Mouse (Mus musculus) C2C12 (cell line): ENCODE data around the gene Elovl2. TPM values are rescaled to one million over a fixed set of nuclear protein-coding genes. Genes with fewer than 3 reads are reported as not detected.

Experiments used
- H3K27me3 ChIP-seq: one replicate; pipeline ENCODE4 v1.6.1; 2011; ENCODE audit not compliant: control insufficient read depth, insufficient read depth, insufficient read length
- H3K36me3 ChIP-seq: one replicate; pipeline ENCODE4 v1.6.1; 2011; ENCODE audit not compliant: control insufficient read depth, insufficient read depth
- H3K4me3 ChIP-seq: one replicate; pipeline ENCODE4 v1.5.1; 2011; ENCODE audit warnings: mild to moderate bottlenecking, control low read depth; ENCODE audit not compliant: poor library complexity, insufficient read depth, severe bottlenecking
- H3K79me2 ChIP-seq: one replicate; pipeline ENCODE4 v1.6.1; 2011; ENCODE audit not compliant: control insufficient read depth, insufficient read depth
- H3K79me3 ChIP-seq: one replicate; pipeline ENCODE4 v1.6.1; 2011; ENCODE audit warnings: low read depth, control low read depth
- H3ac ChIP-seq: one replicate; pipeline ENCODE3; 2011; ENCODE audit warnings: low read depth; ENCODE audit not compliant: control insufficient read depth, insufficient read length
- CEBPB ChIP-seq: IDR thresholded peaks from one replicate; pipeline ENCODE4 v1.6.1; 2011; ENCODE audit warnings: low read depth, mild to moderate bottlenecking, control low read depth, moderate library complexity
- CTCF ChIP-seq: IDR thresholded peaks from one replicate; pipeline ENCODE4 v1.5.1; 2011; ENCODE audit not compliant: control insufficient read depth, insufficient read depth, insufficient read length
- FOSL1 ChIP-seq: IDR thresholded peaks from one replicate; pipeline ENCODE4 v1.8.0; 2011; ENCODE audit warnings: mild to moderate bottlenecking, low read length; ENCODE audit not compliant: poor library complexity, insufficient read depth, severe bottlenecking
- MAX ChIP-seq: IDR thresholded peaks from one replicate; pipeline ENCODE4 v1.6.1; 2011; ENCODE audit warnings: mild to moderate bottlenecking, control low read depth
- MYOD1 ChIP-seq: IDR thresholded peaks from one replicate; pipeline ENCODE4 v1.6.1; 2011; ENCODE audit warnings: low read depth; ENCODE audit not compliant: control insufficient read depth, insufficient read length
- MYOG ChIP-seq: IDR thresholded peaks from one replicate; pipeline ENCODE4 v1.6.1; 2011; ENCODE audit not compliant: control insufficient read depth, insufficient read length; ENCODE audit errors: extremely low read depth
- USF1 ChIP-seq: IDR thresholded peaks from one replicate; pipeline ENCODE4 v1.6.1; 2011; ENCODE audit warnings: low read depth, mild to moderate bottlenecking, control low read depth, moderate library complexity
- polyA plus RNA-seq: library from polyadenylated mRNA; unstranded; fragments of >200 nt; fragmentation: generic; extraction: Trizol; gene quantifications from one replicate; pipeline ENCODE4 v1.2.1, GENCODE M21; 2012; ENCODE audit warnings: missing spikeins

The Elovl2 gene
- polyA plus RNA-seq, 1 experiment: not detected

DNA sequence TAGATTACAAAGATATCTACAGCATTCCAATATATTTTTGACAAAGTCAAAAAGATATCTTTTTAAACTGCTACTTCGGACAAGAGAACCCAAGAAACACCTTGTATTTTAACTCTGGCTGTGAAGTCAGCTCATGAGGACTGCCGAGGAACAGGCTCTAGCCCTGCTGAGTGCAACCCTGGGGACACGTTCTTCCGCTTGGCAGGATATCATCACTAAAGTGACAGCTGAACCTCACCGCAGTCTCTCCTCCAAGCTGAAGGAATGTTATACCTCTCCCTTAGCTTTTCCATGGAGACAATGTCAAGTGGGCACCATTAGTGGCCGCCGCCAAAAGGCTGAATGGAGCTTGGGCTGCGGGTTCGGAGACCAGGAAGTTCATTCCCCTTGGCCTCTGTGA lies 16.5 kb downstream of the Elovl2 start:
- Histone ChIP-seq H3K79me2 (no peaks in the 10 kb centered on the region), H3ac (no peak overlapping the region), H3K79me3 (no peaks in the 10 kb centered on the region), H3K4me3 (no peak overlapping the region), H3K36me3 (no peaks in the 10 kb centered on the region), H3K27me3 (peaks cover 73% of the 10 kb centered on the region)
- no peak for TF ChIP-seq MAX
- no peak for TF ChIP-seq MYOG
- TF ChIP-seq CEBPB: no peak
- no peak for TF ChIP-seq USF1
- no peak for TF ChIP-seq MYOD1
- no peak for TF ChIP-seq CTCF
- no peak for TF ChIP-seq FOSL1

- Histone ChIP-seq H3K27me3 (peaks cover 73% of the 10 kb centered on the region), H3K4me3 (no peak overlapping the region), H3ac (no peak overlapping the region), H3K79me2 (no peaks in the 10 kb centered on the region), H3K36me3 (no peaks in the 10 kb centered on the region), H3K79me3 (no peaks in the 10 kb centered on the region)
- TF ChIP-seq MAX: no peak
- no peak for TF ChIP-seq MYOG
- no peak for TF ChIP-seq MYOD1
- no peak for TF ChIP-seq FOSL1
- TF ChIP-seq CEBPB: no peak
- no peak for TF ChIP-seq CTCF
- TF ChIP-seq USF1: no peak
Measured at GRCm38 (mm10) chr13:41203289-41203688, 16.9 kb downstream of the Elovl2 start.

GRCm38 (mm10) chr13:41200861-41201260 lies 19.3 kb downstream of the Elovl2 start:
- H3K79me2 ChIP-seq: no peaks in the 10 kb centered on the region
- no peak overlapping the region for H3ac ChIP-seq
- H3K36me3 ChIP-seq: no peaks in the 10 kb centered on the region
- H3K27me3 ChIP-seq: peaks cover 74% of the 10 kb centered on the region
- no peaks in the 10 kb centered on the region for H3K79me3 ChIP-seq
- no peak overlapping the region for H3K4me3 ChIP-seq
- TF ChIP-seq MYOD1 (no peak), USF1 (no peak), MYOG (no peak), FOSL1 (no peak), CEBPB (no peak), MAX (no peak), CTCF (no peak)

DNA sequence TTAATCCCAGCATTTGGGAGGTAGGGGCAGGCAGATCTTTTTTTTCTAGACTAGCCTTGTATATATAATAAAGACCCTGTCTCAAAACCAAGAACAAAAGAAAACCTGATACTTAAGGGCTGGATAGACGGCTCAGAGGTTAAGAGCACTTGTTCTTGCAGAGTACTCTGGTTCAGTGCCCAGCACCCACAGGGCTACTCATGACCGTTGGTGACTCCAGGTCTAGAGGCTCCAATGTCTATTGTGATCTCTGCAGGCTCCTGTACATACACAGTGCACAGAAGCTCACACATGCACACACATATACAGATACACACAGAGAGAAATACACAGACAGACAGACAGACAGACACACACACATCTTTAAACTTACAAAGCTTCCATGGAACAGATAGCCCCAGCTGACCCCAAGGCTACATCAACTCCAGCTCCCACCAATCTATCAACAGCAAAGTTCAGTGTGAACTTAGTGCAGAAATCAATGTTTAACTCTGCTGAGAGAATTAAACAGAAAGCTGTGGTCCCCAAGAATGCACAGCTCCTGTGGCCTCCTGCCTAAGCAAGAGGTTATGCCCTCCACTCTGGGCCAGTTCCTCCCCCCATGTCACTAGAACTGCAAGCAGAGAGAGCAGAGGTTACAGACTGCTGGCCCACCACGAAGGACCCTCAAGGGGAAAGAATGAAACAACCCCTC lies 24.4 kb downstream of the Elovl2 start:
- Histone ChIP-seq H3K4me3 (no peak overlapping the region), H3K27me3 (peaks cover 77% of the 10 kb centered on the region), H3ac (no peak overlapping the region), H3K79me2 (no peaks in the 10 kb centered on the region), H3K36me3 (no peaks in the 10 kb centered on the region), H3K79me3 (no peaks in the 10 kb centered on the region)
- no peak for TF ChIP-seq MAX
- TF ChIP-seq FOSL1: no peak
- no peak for TF ChIP-seq USF1
- no peak for TF ChIP-seq CTCF
- no peak for TF ChIP-seq MYOD1
- no peak for TF ChIP-seq MYOG
- TF ChIP-seq CEBPB: no peak

DNA sequence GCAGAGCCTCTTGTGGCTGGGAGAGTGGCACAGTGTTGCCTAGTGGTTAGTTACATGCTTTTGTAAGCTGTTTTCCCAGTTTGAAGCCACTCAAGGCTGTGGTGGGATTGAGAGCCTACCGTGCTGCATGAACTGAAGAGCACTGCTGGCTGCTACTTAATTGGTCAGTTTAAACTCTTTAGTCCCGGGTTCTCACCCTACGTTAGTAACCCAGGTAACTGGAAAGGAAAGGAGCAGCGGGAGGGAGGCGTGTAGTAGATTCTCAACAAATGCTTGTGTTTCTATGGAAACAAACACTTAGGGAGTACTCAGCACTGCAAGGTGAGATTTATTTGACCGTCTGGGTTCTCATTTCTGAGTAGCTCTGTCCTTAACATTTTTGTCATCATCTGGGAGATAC lies 32.3 kb downstream of the Elovl2 start:
- Histone ChIP-seq H3K79me2 (no peaks in the 10 kb centered on the region), H3K27me3 (peaks cover 63% of the 10 kb centered on the region), H3ac (no peak overlapping the region), H3K4me3 (no peak overlapping the region), H3K36me3 (no peaks in the 10 kb centered on the region), H3K79me3 (no peaks in the 10 kb centered on the region)
- TF ChIP-seq USF1: no peak

GRCm38 (mm10) chr13:41158426-41158825 lies 61.8 kb downstream of the Elovl2 start:
- Histone ChIP-seq H3K79me3 (no peaks in the 10 kb centered on the region), H3K4me3 (no peak overlapping the region), H3ac (no peak overlapping the region), H3K79me2 (no peaks in the 10 kb centered on the region), H3K36me3 (no peaks in the 10 kb centered on the region), H3K27me3 (peaks cover 30% of the 10 kb centered on the region)
- TF ChIP-seq MYOD1 (no peak), CTCF (no peak), USF1 (no peak), MAX (no peak), CEBPB (no peak), FOSL1 (no peak), MYOG (no peak)
